Mouse (Mus musculus) heart, embryonic 16.5 days (tissue): ENCODE data around the gene Ptpn21. TPM values are rescaled to one million over a fixed set of nuclear protein-coding genes. Genes with fewer than 3 reads are reported as not detected.

Source experiments
- ATAC-seq: fragments of 200-750 bp; cut with Nextera tagmentation; replicated peaks from 2 replicates; pipeline ENCODE4 v1.8.0; 2017; ENCODE audit warnings: moderate number of reproducible peaks; ENCODE audit not compliant: insufficient read depth, low FRiP score; ENCODE audit errors: extremely low read depth
- H3K27ac ChIP-seq: fragments of 300-500 bp; sonication (generic); 2 replicates; pipeline ENCODE4 v1.5.1; 2014; ENCODE audit warnings: mild to moderate bottlenecking, low read length, control low read depth, moderate library complexity
- H3K27me3 ChIP-seq: fragments of 300-500 bp; sonication (generic); 2 replicates; pipeline ENCODE4 v1.6.1; 2014; ENCODE audit warnings: low read length, mixed read lengths; ENCODE audit not compliant: control insufficient read depth, insufficient read depth
- H3K36me3 ChIP-seq: fragments of 300-500 bp; sonication (generic); 2 replicates; pipeline ENCODE4 v1.6.1; 2014; ENCODE audit not compliant: control insufficient read depth, insufficient read depth
- H3K4me1 ChIP-seq: fragments of 300-500 bp; sonication (generic); 2 replicates; pipeline ENCODE4 v1.6.1; 2014; ENCODE audit warnings: low read length, mixed read lengths; ENCODE audit not compliant: control insufficient read depth, insufficient read depth
- H3K4me2 ChIP-seq: fragments of 300-500 bp; sonication (generic); 2 replicates; pipeline ENCODE4 v1.6.1; 2014; ENCODE audit warnings: low read depth, mild to moderate bottlenecking, control low read depth, low read length
- H3K4me3 ChIP-seq: fragments of 300-500 bp; sonication (generic); 2 replicates; pipeline ENCODE4 v1.5.1; 2014; ENCODE audit warnings: mild to moderate bottlenecking, control low read depth, low read length
- H3K9ac ChIP-seq: fragments of 300-500 bp; sonication (generic); 2 replicates; pipeline ENCODE4 v1.6.1; 2014; ENCODE audit warnings: low read length, control low read depth
- H3K9me3 ChIP-seq: fragments of 300-500 bp; sonication (generic); replicated peaks from 2 replicates; pipeline ENCODE4 v1.6.1; 2016; ENCODE audit warnings: low read length; ENCODE audit not compliant: control insufficient read depth
- WGBS: fragments of 180-500 bp; shearing (Covaris S2); extraction: QIAGEN DNeasy Blood & Tissue Kit; methylation state at CpG from one replicate; pipeline ENCODE4 v1.1.7; 2014; 5-methylcytosine and 5-hydroxymethylcytosine counted together
- polyA plus RNA-seq: library from polyadenylated mRNA; unstranded; fragments of >200 nt; fragmentation: Nextera tagmentation; extraction: Ambion mirVana; gene quantifications from 2 replicates; pipeline ENCODE4 v1.2.1, GENCODE M21; 2015

Ptpn21 gene
- 8.6 and 10.5 TPM in 2 replicates for polyA plus RNA-seq

DNA sequence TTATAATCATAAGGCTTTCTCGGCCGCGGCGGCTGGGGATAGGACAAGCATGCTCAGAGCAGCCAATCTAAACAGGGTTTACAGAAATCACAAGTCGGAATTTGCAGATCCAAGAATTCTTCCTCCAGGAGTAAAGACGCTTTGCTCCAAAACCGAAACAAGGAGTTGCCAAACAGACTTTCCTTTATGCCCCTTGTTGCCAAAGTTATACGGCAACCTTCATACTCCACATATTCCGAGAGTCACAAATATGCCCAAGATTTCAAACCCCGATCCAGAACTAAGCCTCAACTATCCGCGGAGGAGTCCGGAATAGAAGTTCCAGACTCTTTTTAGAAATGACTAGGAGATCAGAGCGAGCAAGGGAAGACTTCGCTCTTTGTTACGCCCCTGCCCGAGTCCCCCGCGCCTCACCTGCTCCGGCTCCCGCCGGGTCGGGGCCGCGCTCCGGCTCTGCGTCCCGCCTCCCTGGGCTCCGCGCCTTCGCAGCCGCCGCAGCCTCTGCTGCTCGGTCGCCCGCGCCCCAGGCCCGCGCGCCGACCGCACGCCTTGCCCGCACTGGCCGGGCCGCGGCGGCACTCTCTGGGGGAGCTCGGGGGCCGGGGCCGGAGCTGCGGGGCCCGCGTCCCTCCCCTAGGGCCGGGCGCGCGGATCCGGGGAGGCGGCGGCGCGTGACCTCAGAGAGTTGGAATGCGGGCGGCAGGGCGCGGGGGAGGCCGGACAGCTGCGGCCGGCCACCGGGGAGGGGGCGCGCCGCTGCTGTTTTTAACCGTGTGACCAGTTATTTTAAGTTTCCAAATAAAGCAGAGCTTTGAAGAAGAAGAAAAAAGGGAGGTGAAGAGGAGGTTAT lies at the start of gene Ptpn21:
TSS of gene Ptpn21 (minus strand) at position 455 of the 850 bp plus-strand sequence.
- peak within 1 kb of the TSS; percentile 87 for H3K9ac ChIP-seq
- no peaks in the 10 kb centered on the region for H3K9me3 ChIP-seq
- H3K4me2 ChIP-seq, result peak within 1 kb of the TSS; percentile 76
- under 1% methylated on average over 74 of the region's 75 CpGs for WGBS
- H3K4me3 ChIP-seq, result peak within 1 kb of the TSS; percentile 74
- peak; percentile 85 for ATAC-seq
- no peaks in the 10 kb centered on the region for H3K27me3 ChIP-seq
- peaks cover 27% of the 10 kb centered on the region for H3K4me1 ChIP-seq
- peak within 1 kb of the TSS; percentile 91 for H3K27ac ChIP-seq
- no peaks in the 10 kb centered on the region for H3K36me3 ChIP-seq

- WGBS, result 90% methylated on average over 1 of the region's 1 CpGs
- no peaks in the 10 kb centered on the region for H3K4me1 ChIP-seq
- no peak overlapping the region for H3K4me3 ChIP-seq
- H3K9ac ChIP-seq, result no peak overlapping the region
- H3K27me3 ChIP-seq, result no peaks in the 10 kb centered on the region
- H3K9me3 ChIP-seq, result no peaks in the 10 kb centered on the region
- peaks cover 57% of the 10 kb centered on the region for H3K36me3 ChIP-seq
- no peak for ATAC-seq
- no peak overlapping the region for H3K4me2 ChIP-seq
- no peak overlapping the region for H3K27ac ChIP-seq
Measured at GRCm38 (mm10) chr12:98784251-98784650, 47.0 kb upstream of the Ptpn21 start.

GRCm38 (mm10) chr12:98779148-98779547 lies 41.9 kb upstream of the Ptpn21 start:
- ATAC-seq, result no peak
- H3K36me3 ChIP-seq, result peaks cover 51% of the 10 kb centered on the region
- H3K9me3 ChIP-seq, result no peaks in the 10 kb centered on the region
- 85% methylated on average over 4 of the region's 4 CpGs for WGBS
- H3K27me3 ChIP-seq, result no peaks in the 10 kb centered on the region
- no peak overlapping the region for H3K9ac ChIP-seq
- no peak overlapping the region for H3K4me2 ChIP-seq
- no peak overlapping the region for H3K27ac ChIP-seq
- no peak overlapping the region for H3K4me3 ChIP-seq
- H3K4me1 ChIP-seq, result no peaks in the 10 kb centered on the region

GRCm38 (mm10) chr12:98777509-98777908 lies 40.3 kb upstream of the Ptpn21 start:
- Histone ChIP-seq H3K27ac (no peak overlapping the region), H3K9me3 (no peaks in the 10 kb centered on the region), H3K27me3 (no peaks in the 10 kb centered on the region), H3K4me1 (no peaks in the 10 kb centered on the region), H3K4me3 (no peak overlapping the region), H3K36me3 (peaks cover 51% of the 10 kb centered on the region), H3K9ac (no peak overlapping the region), H3K4me2 (no peak overlapping the region)
- ATAC-seq, result no peak
- 81% methylated on average over 3 of the region's 3 CpGs for WGBS

- Histone ChIP-seq H3K36me3 (peaks cover 49% of the 10 kb centered on the region), H3K4me1 (no peaks in the 10 kb centered on the region), H3K27ac (no peak overlapping the region), H3K9ac (no peak overlapping the region), H3K4me3 (no peak overlapping the region), H3K4me2 (no peak overlapping the region), H3K9me3 (no peaks in the 10 kb centered on the region), H3K27me3 (no peaks in the 10 kb centered on the region)
- no peak for ATAC-seq
- 79% methylated on average over 2 of the region's 2 CpGs for WGBS
Measured at GRCm38 (mm10) chr12:98766241-98766640, 29.0 kb upstream of the Ptpn21 start.

DNA sequence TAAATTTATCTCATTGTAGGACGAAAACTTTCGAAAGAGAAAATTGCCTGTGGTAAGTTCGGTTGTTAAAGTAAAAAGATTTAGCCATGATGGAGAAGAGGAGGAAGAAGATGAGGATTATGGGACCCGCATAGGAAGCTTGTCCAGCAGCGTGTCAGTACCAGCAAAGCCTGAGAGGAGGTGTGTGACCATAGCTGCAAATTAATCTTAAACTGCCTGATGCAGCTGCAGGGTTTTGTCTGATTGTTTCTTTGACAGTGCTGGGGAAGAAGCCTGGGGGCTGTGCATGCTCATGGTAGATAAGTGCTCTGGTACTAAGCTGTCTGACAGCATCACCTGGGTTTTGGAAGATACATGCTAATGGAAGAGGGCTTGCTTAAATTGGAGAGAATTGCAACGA lies 22.5 kb upstream of the Ptpn21 start:
- 0 out of 2 replicates have a peak, but pooled peaks cover 3% of the 10 kb centered on the region for H3K4me1 ChIP-seq
- ATAC-seq, result no peak
- no peak overlapping the region for H3K9ac ChIP-seq
- H3K9me3 ChIP-seq, result no peaks in the 10 kb centered on the region
- H3K4me3 ChIP-seq, result no peak overlapping the region
- no peak overlapping the region for H3K4me2 ChIP-seq
- H3K36me3 ChIP-seq, result peaks cover 53% of the 10 kb centered on the region
- H3K27ac ChIP-seq, result no peak overlapping the region
- 94% methylated on average over 6 of the region's 6 CpGs for WGBS
- no peaks in the 10 kb centered on the region for H3K27me3 ChIP-seq

- ATAC-seq, result no peak
- Histone ChIP-seq H3K9ac (no peak overlapping the region), H3K9me3 (no peaks in the 10 kb centered on the region), H3K4me2 (no peak overlapping the region), H3K4me1 (0 out of 2 replicates have a peak, but pooled peaks cover 3% of the 10 kb centered on the region), H3K27me3 (no peaks in the 10 kb centered on the region), H3K27ac (no peak overlapping the region), H3K36me3 (peaks cover 48% of the 10 kb centered on the region), H3K4me3 (no peak overlapping the region)
- WGBS, result 83% methylated on average over 6 of the region's 6 CpGs
Measured at GRCm38 (mm10) chr12:98757636-98758035, 20.4 kb upstream of the Ptpn21 start.

GRCm38 (mm10) chr12:98747380-98747753 lies 10.2 kb upstream of the Ptpn21 start:
- no peaks in the 10 kb centered on the region for H3K36me3 ChIP-seq
- no peak for ATAC-seq
- 2% methylated on average over 13 of the region's 14 CpGs for WGBS

DNA sequence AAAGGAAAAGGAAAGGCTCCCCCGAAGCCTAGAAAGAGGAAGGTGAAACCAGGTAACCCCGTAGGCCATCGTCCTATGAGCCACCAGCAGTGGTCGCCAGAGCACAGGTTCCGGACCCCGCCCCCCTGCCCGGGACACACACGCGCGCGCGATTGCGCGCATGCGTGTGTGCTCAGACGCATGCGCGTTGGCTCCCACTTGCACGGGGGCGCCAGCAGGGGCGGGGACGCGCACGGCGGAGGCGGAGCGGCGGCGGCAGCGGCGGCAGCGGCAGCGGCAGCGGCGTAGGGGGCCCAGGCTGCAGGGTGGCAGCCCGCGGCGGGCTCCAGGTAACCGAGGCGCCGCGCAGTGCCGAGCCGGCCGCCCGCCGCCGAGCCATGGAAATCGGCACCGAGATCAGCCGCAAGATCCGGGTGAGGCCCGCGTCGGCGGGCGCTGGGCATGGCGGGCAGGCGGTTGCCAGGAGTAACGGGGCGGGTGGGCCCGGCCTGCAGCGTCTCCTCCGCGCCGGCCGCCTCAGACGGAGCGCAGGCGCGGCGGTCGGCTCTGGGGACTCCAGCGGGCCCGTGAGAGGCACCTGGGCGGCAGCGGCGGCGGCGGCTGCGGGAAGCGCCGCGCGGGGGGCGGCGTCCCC lies 9.7 kb upstream of the Ptpn21 start, which contains the start of gene Zc3h14:
TSS of gene Zc3h14 (plus strand) at position 219 of the 634 bp plus-strand sequence.
- peak within 1 kb of the TSS; percentile 86 for H3K4me2 ChIP-seq
- H3K4me1 ChIP-seq, result peaks cover 23% of the 10 kb centered on the region
- H3K36me3 ChIP-seq, result no peaks in the 10 kb centered on the region
- no peaks in the 10 kb centered on the region for H3K9me3 ChIP-seq
- WGBS, result under 1% methylated on average over 78 of the region's 87 CpGs
- H3K27ac ChIP-seq, result peak within 1 kb of the TSS; percentile 93
- no peaks in the 10 kb centered on the region for H3K27me3 ChIP-seq
- peak; percentile 89 for ATAC-seq
- H3K9ac ChIP-seq, result peak within 1 kb of the TSS; percentile 96
- peak within 1 kb of the TSS; percentile 94 for H3K4me3 ChIP-seq

More at GRCm38 (mm10) chr12:98747380-98747753, 10.2 kb upstream of the Ptpn21 start:
- Histone ChIP-seq H3K9me3 (no peaks in the 10 kb centered on the region), H3K27me3 (no peaks in the 10 kb centered on the region), H3K4me3 (peak overlapping the region; percentile 94), H3K4me1 (peaks cover 23% of the 10 kb centered on the region), H3K27ac (peak overlapping the region; percentile 93), H3K4me2 (peak overlapping the region; percentile 86), H3K9ac (peak overlapping the region; percentile 96)
